10 mouse cellular contexts compared by ENCODE assay signal in genomic region chr6:112133522-112133921, GRCm38 (mm10).
DNase-seq lines count a peak whose midpoint lies in the region; ATAC-seq and TF ChIP-seq lines count a peak whose summit lies in the region.
"Had no signal": no experiment of that assay in that cellular context is flagged by ENCODE, and none has a peak within 500 bp of the region (broad histone marks: within the 10 kb centered on the region; RNA-seq: fewer than 3 reads in every experiment).

No protein-coding gene starts in this region.

- H3K4me1 ChIP-seq in stomach, postnatal 0 days (replicated peaks; ENCODE audit: control insufficient read depth, insufficient read depth), result no peaks in the 10 kb centered on the region
- H3K4me1 ChIP-seq: heart, embryonic 13.5 days; megakaryocyte, embryonic 14.5 days had no signal

- DNase-seq in cerebellum, postnatal 10 days, result peak; percentile 53 to 57
- DNase-seq in cerebellum, adult 9-11 months, result no peak
- peak; percentile 19 to 40 for DNase-seq in layer of hippocampus, postnatal 10 days (ENCODE audit: low spot score in 2 of 2)
- no peak for DNase-seq in layer of hippocampus, adult 9-10 months (ENCODE audit: low spot score)
- peak; percentile 65 for DNase-seq in adrenal gland, postnatal 10 days
- peak; percentile 3 for DNase-seq in induced T-regulatory cell, adult 2 months (ENCODE audit: low read depth)
- DNase-seq in stomach, postnatal 0 days (ENCODE audit: low spot score), result peak; percentile 41
- no peak for DNase-seq in spleen, postnatal 36 days (ENCODE audit: low spot score in 2 of 2)

- no peaks in the 10 kb centered on the region for H3K36me3 ChIP-seq in stomach, postnatal 0 days (ENCODE audit: control insufficient read depth, insufficient read depth, low read length)
- H3K36me3 ChIP-seq: heart, embryonic 13.5 days had no signal

- no peak overlapping the region for H3K27ac ChIP-seq in stomach, postnatal 0 days (replicated peaks)
- H3K27ac ChIP-seq: heart, embryonic 13.5 days had no signal

- ATAC-seq in stomach, postnatal 0 days (ENCODE audit: low FRiP score, low TSS enrichment), result no peak

- H3K4me3 ChIP-seq in stomach, postnatal 0 days (ENCODE audit: low read depth, low read length), result no peak overlapping the region
- H3K4me3 ChIP-seq: heart, embryonic 13.5 days; megakaryocyte, embryonic 14.5 days had no signal

- no peaks in the 10 kb centered on the region for H3K27me3 ChIP-seq in stomach, postnatal 0 days (ENCODE audit: control insufficient read depth, insufficient read depth, low read length)
- H3K27me3 ChIP-seq: heart, embryonic 13.5 days; megakaryocyte, embryonic 14.5 days had no signal

- WGBS in stomach, postnatal 0 days, result 25% methylated on average over 3 of the region's 3 CpGs

- no peaks in the 10 kb centered on the region for H3K9me3 ChIP-seq in stomach, postnatal 0 days (ENCODE audit: control insufficient read depth, low read length)
- H3K9me3 ChIP-seq: heart, embryonic 13.5 days; megakaryocyte, embryonic 14.5 days had no signal

- H3K4me2 ChIP-seq in stomach, postnatal 0 days (replicated peaks; ENCODE audit: low read depth), result no peak overlapping the region
- H3K4me2 ChIP-seq: heart, embryonic 13.5 days had no signal

- TF ChIP-seq CTCF in stomach, postnatal 0 days (IDR thresholded peaks at IDR 0.05; ENCODE audit: low read depth), result peak; percentile 74

- no peak overlapping the region for H3K9ac ChIP-seq in stomach, postnatal 0 days (ENCODE audit: low read length)
- H3K9ac ChIP-seq: heart, embryonic 13.5 days had no signal

- no peak for TF ChIP-seq EP300 in stomach, postnatal 0 days (optimal IDR thresholded peaks at IDR 0.05)

Comparison
In these comparisons a context has a peak if more than half of its experiments do, and no peak if none do; other contexts are left out.
1. DNase-seq: peak in cerebellum, postnatal 10 days (2 of 2), layer of hippocampus, postnatal 10 days (2 of 2), adrenal gland, postnatal 10 days (single experiment), induced T-regulatory cell, adult 2 months (single experiment) and stomach, postnatal 0 days (single experiment); none in cerebellum, adult 9-11 months (single experiment), layer of hippocampus, adult 9-10 months (single experiment) and spleen, postnatal 36 days (0 of 2).